Mouse (Mus musculus) limb, embryonic 10.5 days (tissue): Measurements from ENCODE around the gene Gm10666. TPM values are rescaled to one million over a fixed set of nuclear protein-coding genes. Genes with fewer than 3 reads are reported as not detected.
"Not testable (repeated sequence)": the region's sequence is repeated elsewhere in the genome, so short reads cannot be mapped to it uniquely, and the experiment has no call there.

Experiments
- DNase-seq: peaks from one replicate; pipeline ENCODE4 v3.0.0-alpha.2; 2017; ENCODE audit warnings: low spot score
- H3K27ac ChIP-seq: fragments of 300-500 bp; sonication (generic); 2 replicates; pipeline ENCODE4 v1.5.1; 2016; ENCODE audit warnings: mild to moderate bottlenecking
- H3K27me3 ChIP-seq: fragments of 300-500 bp; sonication (generic); 2 replicates; pipeline ENCODE4 v1.6.1; 2016; ENCODE audit warnings: low read depth, mild to moderate bottlenecking; ENCODE audit not compliant: poor library complexity, severe bottlenecking
- H3K36me3 ChIP-seq: fragments of 300-500 bp; sonication (generic); 2 replicates; pipeline ENCODE4 v1.6.1; 2016; ENCODE audit warnings: mild to moderate bottlenecking, moderate library complexity
- H3K4me1 ChIP-seq: fragments of 300-500 bp; sonication (generic); 2 replicates; pipeline ENCODE4 v1.6.1; 2016
- H3K4me3 ChIP-seq: fragments of 300-500 bp; sonication (generic); 2 replicates; pipeline ENCODE4 v1.5.1; 2016; ENCODE audit warnings: mild to moderate bottlenecking, moderate library complexity
- H3K9me3 ChIP-seq: fragments of 300-500 bp; sonication (generic); replicated peaks from 2 replicates; pipeline ENCODE4 v1.6.1; 2016; ENCODE audit warnings: mild to moderate bottlenecking
- WGBS: fragments of 180-500 bp; shearing (Covaris S2); methylation state at CpG from one replicate; pipeline ENCODE4 v1.1.7; 2016; 5-methylcytosine and 5-hydroxymethylcytosine counted together
- polyA plus RNA-seq: library from polyadenylated mRNA; unstranded; fragments of >200 nt; fragmentation: Nextera tagmentation; extraction: Ambion mirVana; gene quantifications from 2 replicates; pipeline ENCODE4 v1.2.1, GENCODE M21; 2016

The Gm10666 gene
- not detected in 2 replicates for polyA plus RNA-seq

GRCm38 (mm10) chr7:22134641-22135040 is at the start of gene Gm10666:
Gene Gm10666 (minus strand): TSS chr7:22134741.
- H3K27ac ChIP-seq, DNase-seq, H3K4me3 ChIP-seq, H3K9me3 ChIP-seq, H3K4me1 ChIP-seq, H3K36me3 ChIP-seq, H3K27me3 ChIP-seq: not testable (repeated sequence)
- WGBS: no CpG with 5 or more reads among the region's 5 CpGs

- H3K27me3 ChIP-seq, H3K27ac ChIP-seq, H3K4me3 ChIP-seq, H3K9me3 ChIP-seq, DNase-seq, H3K36me3 ChIP-seq, H3K4me1 ChIP-seq: not testable (repeated sequence)
- WGBS: no CpG with 5 or more reads among the region's 3 CpGs
These were observed 29.4 kb upstream of the Gm10666 start, which contains the start of gene Vmn1r142 for GRCm38 (mm10) chr7:22163935-22164334. Gene Vmn1r142 (minus strand): TSS chr7:22164035.

DNA sequence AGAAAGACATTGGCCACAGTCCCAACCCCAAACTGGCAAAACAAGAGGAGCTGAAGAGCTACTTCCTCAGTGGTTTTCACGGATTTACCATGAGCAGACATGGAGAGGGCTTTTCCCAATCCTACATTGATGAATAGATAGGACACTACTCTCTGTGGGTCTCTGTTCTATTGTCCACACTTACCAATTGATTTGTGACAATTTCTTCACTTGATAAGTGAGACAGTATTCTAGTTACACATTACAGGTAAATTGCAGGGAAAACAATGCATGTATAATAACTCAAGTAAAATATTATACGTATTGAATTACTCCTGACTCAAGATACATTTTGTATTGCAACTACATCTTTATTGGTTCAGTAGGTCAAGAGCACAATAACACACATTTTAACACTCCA is 16.4 kb downstream of the Gm10666 start, which contains the start of gene Gm16451:
Gene Gm16451 (minus strand): TSS at position 101 of the 400 bp plus-strand sequence.
- DNase-seq, H3K4me1 ChIP-seq, H3K9me3 ChIP-seq, H3K36me3 ChIP-seq, H3K4me3 ChIP-seq, H3K27me3 ChIP-seq, H3K27ac ChIP-seq: not testable (repeated sequence)
- WGBS: no CpG with 5 or more reads among the region's 2 CpGs

Other genes with a start within 250 kb of the Gm10666 start
- not detected in 2 replicates for gene Gm5891, start 213.4 kb downstream of the Gm10666 start, polyA plus RNA-seq
- gene Vmn1r137, start 140.2 kb downstream of the Gm10666 start, polyA plus RNA-seq: not detected in 2 replicates
- not detected in 2 replicates for gene Vmn1r138, start 105.8 kb downstream of the Gm10666 start, polyA plus RNA-seq
- not detected in 2 replicates for gene Gm6176, start 78.4 kb downstream of the Gm10666 start, polyA plus RNA-seq
- gene Vmn1r139, start 65.7 kb downstream of the Gm10666 start, polyA plus RNA-seq: not detected in 2 replicates
- gene Gm16451, start 16.5 kb downstream of the Gm10666 start, polyA plus RNA-seq: not detected in 2 replicates
- gene Vmn1r142, start 29.3 kb upstream of the Gm10666 start, polyA plus RNA-seq: not detected in 2 replicates
- not detected in 2 replicates for gene Vmn1r143, start 54.6 kb upstream of the Gm10666 start, polyA plus RNA-seq
- not detected in 2 replicates for gene Gm8653, start 66.5 kb upstream of the Gm10666 start, polyA plus RNA-seq
- not detected in 2 replicates for gene Gm8453, start 94.7 kb upstream of the Gm10666 start, polyA plus RNA-seq
- gene Gm4187, start 195.0 kb upstream of the Gm10666 start, polyA plus RNA-seq: not detected in 2 replicates
- gene Gm8660, start 236.3 kb upstream of the Gm10666 start, polyA plus RNA-seq: not detected in 2 replicates